Mouse (Mus musculus): Measurements from ENCODE around the gene Cdh12. TPM values are rescaled to one million over a fixed set of nuclear protein-coding genes. Genes with fewer than 3 reads are reported as not detected.
A peak's percentile ranks its signal among the peaks of the same experiment; 100 is the strongest.
"Not testable (repeated sequence)": the region's sequence is repeated elsewhere in the genome, so short reads cannot be mapped to it uniquely, and the experiment has no call there.

Cdh12 gene
- total and polyA plus RNA-seq, 2 experiments from 2014 or later: 14.3 to 14.5 TPM

DNA sequence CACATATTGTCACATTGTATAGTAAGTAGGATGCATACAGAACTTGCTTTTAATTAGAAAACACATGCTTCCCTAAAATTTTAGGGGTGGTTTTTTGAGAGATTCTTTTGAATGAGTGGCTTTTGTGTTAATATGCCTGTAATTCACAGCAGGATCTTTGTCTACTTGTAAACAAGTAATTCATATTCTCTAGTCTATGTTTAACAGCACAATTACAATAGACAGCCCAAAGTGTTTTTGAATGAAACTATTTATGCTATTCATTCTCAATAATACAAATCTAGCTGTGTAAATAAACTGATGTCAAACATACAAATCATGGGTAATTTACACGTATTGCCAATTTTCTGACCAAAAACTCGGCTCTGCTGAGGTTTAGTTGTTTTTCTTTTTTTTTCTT lies 895.3 kb downstream of the Cdh12 start:
- no peak overlapping the region for H3K4me2 ChIP-seq (ENCODE audit: low read depth, low read length, poor library complexity, severe bottlenecking)
- ATAC-seq (ENCODE audit: low FRiP score) (no peak), DNase-seq (ENCODE audit: low spot score) (no peak)
- H3K4me1 ChIP-seq (ENCODE audit: insufficient read depth, low read length): no peaks in the 10 kb centered on the region
- WGBS: 22% methylated on average over 2 of the region's 2 CpGs
- no peak for TF ChIP-seq CTCF (IDR thresholded peaks at IDR 0.05)
- H3K9me3 ChIP-seq (ENCODE audit: low read length): no peaks in the 10 kb centered on the region
- H3K36me3 ChIP-seq (ENCODE audit: insufficient read depth, low read length): no peaks in the 10 kb centered on the region
- no peak overlapping the region for H3K27ac ChIP-seq (ENCODE audit: low read depth, low read length)
- H3K27me3 ChIP-seq (ENCODE audit: insufficient read depth, low read length): no peaks in the 10 kb centered on the region
- no peak overlapping the region for H3K4me3 ChIP-seq (ENCODE audit: low read depth, low read length)
- H3K9ac ChIP-seq (replicated peaks; ENCODE audit: low read length, poor library complexity, severe bottlenecking): no peak overlapping the region

DNA sequence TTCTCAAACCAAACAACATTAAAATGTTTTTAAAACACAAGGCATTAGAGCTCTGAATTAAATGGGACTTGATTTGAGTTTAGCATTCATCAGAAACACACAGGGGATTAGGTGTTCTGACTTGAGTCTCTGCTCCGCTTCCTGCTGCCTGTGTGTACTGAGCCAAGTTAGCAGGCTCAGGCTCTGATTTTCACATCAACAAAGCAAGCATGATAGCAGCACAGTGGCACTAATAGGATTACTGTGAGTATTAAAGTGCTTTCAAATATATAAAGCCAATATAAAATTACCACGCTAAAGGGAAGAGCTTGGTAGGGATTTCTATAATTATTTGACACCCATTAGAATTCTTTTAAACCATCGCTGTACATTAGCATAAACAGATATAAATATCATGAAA lies 895.7 kb downstream of the Cdh12 start:
- Histone ChIP-seq H3K4me1 (ENCODE audit: insufficient read depth, low read length) (no peaks in the 10 kb centered on the region), H3K36me3 (ENCODE audit: insufficient read depth, low read length) (no peaks in the 10 kb centered on the region), H3K27ac (ENCODE audit: low read depth, low read length) (no peak overlapping the region), H3K4me2 (ENCODE audit: low read depth, low read length, poor library complexity, severe bottlenecking) (no peak overlapping the region), H3K27me3 (ENCODE audit: insufficient read depth, low read length) (no peaks in the 10 kb centered on the region), H3K4me3 (ENCODE audit: low read depth, low read length) (no peak overlapping the region), H3K9ac (replicated peaks; ENCODE audit: low read length, poor library complexity, severe bottlenecking) (no peak overlapping the region), H3K9me3 (ENCODE audit: low read length) (no peaks in the 10 kb centered on the region)
- WGBS: 18% methylated on average over 3 of the region's 3 CpGs
- DNase-seq (ENCODE audit: low spot score) (peak; percentile 56), ATAC-seq (ENCODE audit: low FRiP score) (no peak)
- no peak for TF ChIP-seq CTCF (IDR thresholded peaks at IDR 0.05)

DNA sequence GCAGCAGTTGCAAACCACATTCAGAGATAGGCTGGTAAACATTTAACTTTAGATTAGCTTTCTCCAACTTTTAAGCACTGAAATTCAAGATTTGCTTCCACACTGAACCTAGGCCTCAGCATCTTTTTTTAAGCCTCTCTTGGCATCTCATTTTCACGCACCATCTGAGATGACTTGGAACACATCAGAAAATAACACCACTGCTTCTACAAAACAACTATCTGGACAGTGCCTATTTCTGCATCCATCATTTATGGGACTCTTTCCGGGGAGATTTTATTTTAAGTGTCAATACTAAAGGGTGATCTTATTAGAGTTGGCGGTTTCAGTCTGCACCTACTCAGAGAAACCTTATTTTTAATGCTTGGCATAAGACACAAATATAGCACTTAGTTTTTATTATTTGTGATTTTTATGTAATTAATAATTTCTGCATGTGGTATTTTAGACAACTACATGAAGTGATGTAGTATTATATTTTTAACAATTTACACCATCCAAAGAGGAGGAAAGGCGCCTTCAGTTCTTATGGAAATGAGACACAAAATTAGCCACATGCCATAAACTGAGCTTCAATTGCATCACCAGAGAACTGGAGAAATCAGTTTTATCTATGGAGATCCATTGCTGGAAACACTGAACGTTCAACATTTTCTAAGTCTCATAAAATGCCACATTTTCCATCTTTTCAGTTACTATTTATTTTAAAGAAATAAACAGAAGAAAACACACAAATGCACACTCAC lies 906.5 kb downstream of the Cdh12 start:
- no peak overlapping the region for H3K27ac ChIP-seq (ENCODE audit: low read depth, low read length)
- H3K27me3 ChIP-seq (ENCODE audit: insufficient read depth, low read length): no peaks in the 10 kb centered on the region
- H3K36me3 ChIP-seq (ENCODE audit: insufficient read depth, low read length): no peaks in the 10 kb centered on the region
- no peak overlapping the region for H3K9ac ChIP-seq (replicated peaks; ENCODE audit: low read length, poor library complexity, severe bottlenecking)
- TF ChIP-seq CTCF (IDR thresholded peaks at IDR 0.05): no peak
- H3K4me1 ChIP-seq (ENCODE audit: insufficient read depth, low read length): no peaks in the 10 kb centered on the region
- DNase-seq (ENCODE audit: low spot score) (no peak), ATAC-seq (ENCODE audit: low FRiP score) (no peak)
- no peaks in the 10 kb centered on the region for H3K9me3 ChIP-seq (ENCODE audit: low read length)
- H3K4me2 ChIP-seq (ENCODE audit: low read depth, low read length, poor library complexity, severe bottlenecking): no peak overlapping the region
- H3K4me3 ChIP-seq (ENCODE audit: low read depth, low read length): no peak overlapping the region
- WGBS: 83% methylated on average over 5 of the region's 5 CpGs

DNA sequence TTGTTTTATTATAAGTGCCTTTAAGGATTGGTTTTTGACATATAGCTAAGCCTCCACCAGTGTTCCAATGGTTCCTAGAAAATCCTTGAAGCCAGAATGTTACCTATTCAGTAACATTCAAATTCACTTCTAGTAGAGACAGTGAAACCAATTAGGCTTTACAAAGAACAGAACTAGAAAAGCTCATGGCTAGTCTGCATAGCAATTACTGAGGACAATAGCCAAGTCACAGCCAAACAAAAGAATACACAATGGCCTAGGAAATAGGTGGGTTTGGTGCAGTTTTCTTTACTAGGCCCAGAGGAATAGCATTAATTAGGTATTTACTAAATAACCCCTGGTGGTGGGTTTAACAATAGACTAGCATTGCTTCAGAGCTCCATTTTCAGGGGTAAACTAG lies 917.3 kb downstream of the Cdh12 start:
- no peak for TF ChIP-seq CTCF (IDR thresholded peaks at IDR 0.05)
- DNase-seq (ENCODE audit: low spot score) (no peak), ATAC-seq (ENCODE audit: low FRiP score) (no peak)
- Histone ChIP-seq H3K9ac (replicated peaks; ENCODE audit: low read length, poor library complexity, severe bottlenecking) (no peak overlapping the region), H3K4me2 (ENCODE audit: low read depth, low read length, poor library complexity, severe bottlenecking) (no peak overlapping the region), H3K36me3 (ENCODE audit: insufficient read depth, low read length) (no peaks in the 10 kb centered on the region), H3K27me3 (ENCODE audit: insufficient read depth, low read length) (no peaks in the 10 kb centered on the region), H3K27ac (ENCODE audit: low read depth, low read length) (no peak overlapping the region), H3K4me1 (ENCODE audit: insufficient read depth, low read length) (no peaks in the 10 kb centered on the region), H3K9me3 (ENCODE audit: low read length) (no peaks in the 10 kb centered on the region), H3K4me3 (ENCODE audit: low read depth, low read length) (no peak overlapping the region)

DNA sequence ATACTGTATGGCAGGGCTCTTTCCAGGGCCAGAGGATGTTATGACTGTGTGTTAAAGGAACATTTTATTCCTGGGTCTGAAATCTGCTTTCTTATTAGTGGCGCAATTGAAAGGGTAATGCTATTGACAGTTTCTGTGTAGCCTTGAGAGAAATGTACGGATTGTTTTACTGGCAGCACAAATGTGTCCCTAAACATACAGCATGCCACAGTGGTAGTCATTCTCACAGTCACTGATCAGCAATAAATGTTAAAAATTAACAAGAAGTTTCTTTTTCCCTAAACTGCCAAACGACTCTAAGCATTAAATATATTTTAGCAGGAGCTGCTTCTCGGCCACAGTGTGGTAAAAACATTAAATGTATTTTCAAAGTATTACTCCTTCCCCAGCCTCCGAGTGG lies 926.4 kb downstream of the Cdh12 start:
- H3K4me3 ChIP-seq (ENCODE audit: low read depth, low read length): no peak overlapping the region
- H3K9me3 ChIP-seq (ENCODE audit: low read length): no peaks in the 10 kb centered on the region
- WGBS: 76% methylated on average over 5 of the region's 5 CpGs
- H3K9ac ChIP-seq (replicated peaks; ENCODE audit: low read length, poor library complexity, severe bottlenecking): no peak overlapping the region
- H3K4me2 ChIP-seq (ENCODE audit: low read depth, low read length, poor library complexity, severe bottlenecking): no peak overlapping the region
- DNase-seq (ENCODE audit: low spot score) (no peak), ATAC-seq (ENCODE audit: low FRiP score) (no peak)
- no peak overlapping the region for H3K27ac ChIP-seq (ENCODE audit: low read depth, low read length)
- TF ChIP-seq CTCF (IDR thresholded peaks at IDR 0.05): no peak
- no peaks in the 10 kb centered on the region for H3K27me3 ChIP-seq (ENCODE audit: insufficient read depth, low read length)
- H3K4me1 ChIP-seq (ENCODE audit: insufficient read depth, low read length): no peaks in the 10 kb centered on the region
- H3K36me3 ChIP-seq (ENCODE audit: insufficient read depth, low read length): no peaks in the 10 kb centered on the region

DNA sequence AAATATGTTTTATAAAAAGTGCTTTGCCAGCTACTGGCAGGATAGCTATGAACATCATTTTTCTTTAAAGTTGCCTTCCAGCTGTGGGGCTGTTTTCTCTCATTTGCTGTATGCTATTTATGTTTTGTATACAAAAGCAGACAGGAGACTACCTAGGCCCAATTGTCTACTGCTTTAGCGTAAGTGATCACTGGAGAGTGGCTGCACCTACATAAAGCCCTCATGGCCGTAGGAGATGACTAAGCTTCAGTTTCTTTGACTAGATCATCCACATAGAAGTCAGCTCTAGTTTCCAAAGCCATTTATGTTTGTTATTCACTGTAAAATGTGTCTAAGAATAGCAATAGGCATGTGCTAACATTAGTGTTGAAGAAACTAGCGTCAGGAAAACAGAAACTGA lies 926.8 kb downstream of the Cdh12 start:
- Histone ChIP-seq H3K4me2 (ENCODE audit: low read depth, low read length, poor library complexity, severe bottlenecking) (no peak overlapping the region), H3K36me3 (ENCODE audit: insufficient read depth, low read length) (no peaks in the 10 kb centered on the region), H3K9me3 (ENCODE audit: low read length) (no peaks in the 10 kb centered on the region), H3K4me1 (ENCODE audit: insufficient read depth, low read length) (no peaks in the 10 kb centered on the region), H3K9ac (replicated peaks; ENCODE audit: low read length, poor library complexity, severe bottlenecking) (no peak overlapping the region), H3K27me3 (ENCODE audit: insufficient read depth, low read length) (no peaks in the 10 kb centered on the region), H3K4me3 (ENCODE audit: low read depth, low read length) (no peak overlapping the region), H3K27ac (ENCODE audit: low read depth, low read length) (no peak overlapping the region)
- no peak for TF ChIP-seq CTCF (IDR thresholded peaks at IDR 0.05)
- 72% methylated on average over 3 of the region's 3 CpGs for WGBS
- DNase-seq (ENCODE audit: low spot score) (no peak), ATAC-seq (ENCODE audit: low FRiP score) (no peak)

DNA sequence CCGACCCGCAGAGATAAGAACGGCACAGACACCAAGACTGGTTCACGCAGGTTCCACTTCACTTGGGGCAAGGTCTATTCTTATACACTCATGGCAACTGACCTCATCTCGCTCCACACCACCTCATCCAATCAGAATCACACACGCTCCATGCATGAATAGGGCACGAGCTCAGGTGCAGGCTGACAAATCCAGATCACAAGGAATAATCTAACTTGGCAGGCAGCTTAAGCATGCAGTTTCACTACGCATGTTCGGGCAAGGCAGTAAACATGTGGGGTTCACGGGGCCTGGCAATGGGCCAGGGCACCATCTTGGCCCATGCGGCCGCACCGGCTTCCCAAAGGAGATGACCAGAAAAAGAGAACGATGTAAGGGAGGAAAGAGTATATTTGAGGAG lies 942.4 kb downstream of the Cdh12 start:
- H3K36me3 ChIP-seq (ENCODE audit: insufficient read depth, low read length); H3K4me1 ChIP-seq (ENCODE audit: insufficient read depth, low read length); H3K9me3 ChIP-seq (ENCODE audit: low read length); H3K4me2 ChIP-seq (ENCODE audit: low read depth, low read length, poor library complexity, severe bottlenecking); H3K9ac ChIP-seq (replicated peaks; ENCODE audit: low read length, poor library complexity, severe bottlenecking); H3K27me3 ChIP-seq (ENCODE audit: insufficient read depth, low read length); H3K4me3 ChIP-seq (ENCODE audit: low read depth, low read length); H3K27ac ChIP-seq (ENCODE audit: low read depth, low read length): not testable (repeated sequence)
- 86% methylated on average over 14 of the region's 14 CpGs for WGBS
- DNase-seq (ENCODE audit: low spot score): peak; percentile 15
- ATAC-seq (ENCODE audit: low FRiP score): 0 out of 2 replicates have a peak, but pooled peaks have one; percentile 20

All from midbrain, postnatal 0 days (tissue).